Mouse (Mus musculus) kidney, embryonic 15.5 days (tissue): ENCODE measurements around the gene Plxnc1. TPM values are rescaled to one million over a fixed set of nuclear protein-coding genes. Genes with fewer than 3 reads are reported as not detected.

Source experiments
- ATAC-seq: fragments of 200-750 bp; cut with Nextera tagmentation; replicated peaks from 2 replicates; pipeline ENCODE4 v1.8.0; 2017; ENCODE audit warnings: moderate TSS enrichment; ENCODE audit not compliant: low FRiP score
- H3K27ac ChIP-seq: fragments of 300-500 bp; sonication (generic); 2 replicates; pipeline ENCODE4 v1.5.1; 2015; ENCODE audit warnings: mild to moderate bottlenecking, inconsistent platforms
- H3K27me3 ChIP-seq: fragments of 300-500 bp; sonication (generic); 2 replicates; pipeline ENCODE4 v1.6.1; 2015; ENCODE audit warnings: inconsistent platforms
- H3K36me3 ChIP-seq: fragments of 300-500 bp; sonication (generic); 2 replicates; pipeline ENCODE4 v1.6.1; 2015; ENCODE audit warnings: inconsistent platforms
- H3K4me1 ChIP-seq: fragments of 300-500 bp; sonication (generic); 2 replicates; pipeline ENCODE4 v1.6.1; 2015; ENCODE audit warnings: inconsistent platforms
- H3K4me2 ChIP-seq: fragments of 300-500 bp; sonication (generic); 2 replicates; pipeline ENCODE4 v1.6.1; 2015; ENCODE audit warnings: moderate library complexity, mild to moderate bottlenecking, inconsistent platforms
- H3K4me3 ChIP-seq: fragments of 300-500 bp; sonication (generic); replicated peaks from 2 replicates; pipeline ENCODE4 v1.5.1; 2015; ENCODE audit warnings: mild to moderate bottlenecking, inconsistent platforms
- H3K9ac ChIP-seq: fragments of 300-500 bp; sonication (generic); 2 replicates; pipeline ENCODE4 v1.6.1; 2015; ENCODE audit warnings: mild to moderate bottlenecking, inconsistent platforms
- H3K9me3 ChIP-seq: fragments of 300-500 bp; sonication (generic); replicated peaks from 2 replicates; pipeline ENCODE4 v1.6.1; 2016; ENCODE audit warnings: inconsistent platforms
- WGBS: fragments of 180-500 bp; shearing (Covaris S2); methylation state at CpG from one replicate; pipeline ENCODE4 v1.1.7; 2015; ENCODE audit warnings: mixed read lengths; 5-methylcytosine and 5-hydroxymethylcytosine counted together
- polyA plus RNA-seq: library from polyadenylated mRNA; unstranded; fragments of >200 nt; fragmentation: Nextera tagmentation; extraction: Ambion mirVana; gene quantifications from 2 replicates; pipeline ENCODE4 v1.2.1, GENCODE M21; 2015

Plxnc1 gene
- polyA plus RNA-seq, 1 experiment from 2014 or later, result 1.8 TPM

DNA sequence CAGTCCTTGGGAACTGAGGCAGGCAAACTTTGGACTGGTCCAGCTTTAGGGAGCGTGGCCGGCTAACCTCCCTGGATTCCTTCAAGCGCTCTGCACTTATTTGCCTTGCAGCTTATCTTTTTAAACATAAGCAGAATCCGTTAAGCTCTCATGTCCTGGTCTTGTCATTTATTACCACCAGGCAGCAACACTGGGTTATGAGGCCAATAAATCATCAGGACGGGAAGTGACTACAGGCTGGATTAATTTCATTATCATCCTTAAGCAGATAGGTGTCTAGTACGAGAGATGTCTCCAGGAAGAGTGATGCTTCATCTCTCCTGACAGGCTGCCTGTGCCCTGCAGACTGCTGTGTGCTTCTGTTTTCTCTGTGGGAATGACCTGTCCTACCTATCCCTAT, 136.4 kb downstream of the Plxnc1 start:
- H3K9ac ChIP-seq, result no peak overlapping the region

DNA sequence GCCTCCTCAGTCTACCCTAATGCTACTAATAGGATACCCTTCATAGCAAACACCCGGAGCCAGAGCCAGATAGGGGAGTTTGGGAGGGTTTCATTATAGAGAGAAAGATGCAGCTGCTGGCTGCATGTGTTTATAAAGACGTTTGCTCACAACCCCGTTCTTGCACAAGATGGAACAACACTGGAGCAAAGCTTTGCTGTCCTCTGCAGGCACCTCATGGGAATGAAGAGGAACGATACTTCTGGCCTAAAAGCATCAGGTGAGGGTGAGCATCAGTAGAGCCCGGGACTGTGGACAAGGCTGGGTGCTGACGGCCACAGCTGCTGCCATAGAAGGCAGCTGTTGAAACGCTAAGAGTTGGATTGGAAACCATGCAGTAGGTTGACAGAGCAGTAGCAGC, 137.3 kb downstream of the Plxnc1 start:
- no peak overlapping the region for H3K4me2 ChIP-seq
- 67% methylated on average over 7 of the region's 7 CpGs for WGBS
- ATAC-seq, result no peak
- no peaks in the 10 kb centered on the region for H3K9me3 ChIP-seq
- H3K27ac ChIP-seq, result no peak overlapping the region
- H3K36me3 ChIP-seq, result no peaks in the 10 kb centered on the region
- peaks cover 13% of the 10 kb centered on the region; the same call in 1 of the 2 replicates for H3K4me1 ChIP-seq
- no peak overlapping the region for H3K9ac ChIP-seq
- H3K4me3 ChIP-seq, result no peak overlapping the region
- H3K27me3 ChIP-seq, result no peaks in the 10 kb centered on the region

More for the DNA sequence above, 136.4 kb downstream of the Plxnc1 start:
- no peak for ATAC-seq
- no peak overlapping the region for H3K27ac ChIP-seq
- no peak overlapping the region for H3K4me2 ChIP-seq
- H3K36me3 ChIP-seq, result no peaks in the 10 kb centered on the region
- WGBS, result 28% methylated on average over 6 of the region's 6 CpGs
- H3K4me1 ChIP-seq, result peaks cover 22% of the 10 kb centered on the region; the same call in 1 of the 2 replicates
- no peaks in the 10 kb centered on the region for H3K27me3 ChIP-seq
- H3K4me3 ChIP-seq, result no peak overlapping the region
- H3K9me3 ChIP-seq, result no peaks in the 10 kb centered on the region

DNA sequence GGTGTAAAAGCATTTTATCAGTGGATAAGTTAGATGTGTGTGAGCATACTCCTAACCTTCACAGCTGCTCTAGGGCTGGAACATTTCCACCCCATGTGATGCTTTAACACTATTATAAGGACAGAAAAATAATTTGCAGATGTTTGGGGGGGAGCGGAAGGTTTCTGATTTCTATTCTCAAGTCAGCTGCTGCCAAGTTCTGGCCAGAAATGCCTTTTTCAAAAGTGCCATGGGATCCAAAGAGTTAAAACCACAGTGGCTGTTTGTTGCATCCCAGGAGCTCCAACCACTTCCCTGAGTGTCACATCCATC, 139.8 kb downstream of the Plxnc1 start:
- Histone ChIP-seq H3K4me3 (no peak overlapping the region), H3K36me3 (no peaks in the 10 kb centered on the region), H3K9me3 (no peaks in the 10 kb centered on the region), H3K27me3 (no peaks in the 10 kb centered on the region), H3K4me2 (no peak overlapping the region), H3K9ac (no peak overlapping the region), H3K4me1 (peaks cover 8% of the 10 kb centered on the region; the same call in 1 of the 2 replicates), H3K27ac (no peak overlapping the region)
- WGBS, result 95% methylated on average over 1 of the region's 1 CpGs
- no peak for ATAC-seq

DNA sequence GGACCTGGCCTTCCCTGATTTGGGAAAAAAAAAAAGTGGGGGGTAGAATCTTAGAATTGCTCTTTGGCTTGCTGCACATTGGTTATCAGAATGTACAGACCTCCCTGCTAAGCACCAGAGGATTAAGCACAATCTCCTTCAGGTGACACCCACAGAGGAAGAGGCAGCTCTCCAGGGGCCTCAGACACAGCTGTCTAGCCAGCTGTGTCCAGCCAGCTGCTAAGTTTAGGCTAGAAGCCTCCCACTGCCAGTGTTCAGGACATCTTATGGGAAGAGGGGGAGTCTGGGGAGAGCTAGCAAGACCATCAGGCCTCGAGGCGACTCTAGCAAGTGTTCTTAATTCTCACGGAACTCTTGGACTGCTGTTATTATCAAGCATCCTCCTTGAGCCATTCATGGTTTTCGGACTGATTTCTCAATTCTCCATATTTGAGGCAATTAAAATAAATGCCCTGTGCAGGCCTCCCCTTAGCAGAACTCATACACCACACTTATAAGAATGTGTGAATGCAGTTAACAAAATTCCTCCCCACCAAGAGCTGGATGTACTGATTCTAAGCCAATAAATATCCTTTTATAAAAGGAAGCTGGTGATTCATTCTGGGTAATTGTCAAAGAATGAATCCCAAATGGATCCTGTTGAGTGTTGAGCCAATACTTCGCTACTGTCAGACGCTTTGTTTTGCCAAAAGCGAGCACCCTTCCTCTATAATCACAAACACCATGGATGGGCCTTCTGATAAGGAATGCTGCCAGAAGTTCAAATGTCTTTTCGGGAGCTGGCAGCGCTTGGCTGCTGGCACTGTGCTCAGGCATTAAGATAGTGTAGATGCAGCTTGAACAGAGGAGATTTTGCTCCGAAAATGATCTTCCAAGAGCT, 140.4 kb downstream of the Plxnc1 start:
- Histone ChIP-seq H3K4me3 (no peak overlapping the region), H3K4me2 (no peak overlapping the region), H3K9me3 (no peaks in the 10 kb centered on the region), H3K9ac (no peak overlapping the region), H3K4me1 (peaks cover 12% of the 10 kb centered on the region; the same call in 1 of the 2 replicates), H3K27ac (no peak overlapping the region), H3K36me3 (no peaks in the 10 kb centered on the region), H3K27me3 (no peaks in the 10 kb centered on the region)
- ATAC-seq, result no peak
- 85% methylated on average over 10 of the region's 10 CpGs for WGBS

DNA sequence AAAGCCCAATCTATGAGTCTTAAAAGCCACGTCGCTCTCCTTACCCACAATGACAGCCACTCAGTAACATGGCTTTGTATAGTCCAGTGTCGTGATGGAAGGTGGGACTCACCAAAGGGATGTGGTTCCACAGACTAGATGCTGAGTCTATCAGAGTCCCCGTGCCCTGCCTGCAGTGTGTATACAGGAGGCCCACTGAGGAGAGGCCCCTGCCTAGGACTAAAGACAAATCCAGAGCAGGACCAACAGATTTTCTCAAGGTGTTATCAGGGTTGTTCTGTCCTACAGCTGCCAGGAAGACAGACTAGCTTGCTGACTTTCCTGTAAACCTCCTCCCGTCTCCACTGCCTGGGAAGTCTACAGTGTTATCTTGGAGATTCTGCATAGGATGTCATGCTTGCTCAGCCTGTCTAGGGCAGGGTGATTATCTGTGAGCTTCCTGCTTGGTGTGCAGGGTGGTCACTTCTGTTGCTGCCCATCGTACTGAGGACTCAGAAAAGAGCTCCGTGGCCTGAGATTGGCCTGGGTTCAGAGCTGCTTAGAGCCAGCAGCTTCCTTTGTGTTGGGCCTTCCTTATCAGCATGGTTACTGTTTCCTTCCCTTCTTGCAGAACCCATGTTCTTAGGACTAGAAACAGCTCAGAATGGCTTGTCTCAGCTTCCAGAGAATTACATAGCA, 143.8 kb downstream of the Plxnc1 start:
- no peak for ATAC-seq
- 0 out of 2 replicates have a peak, but pooled peaks cover 8% of the 10 kb centered on the region for H3K4me1 ChIP-seq
- WGBS, result 81% methylated on average over 7 of the region's 7 CpGs
- no peak overlapping the region for H3K4me2 ChIP-seq
- H3K27me3 ChIP-seq, result no peaks in the 10 kb centered on the region
- H3K9ac ChIP-seq, result no peak overlapping the region
- no peak overlapping the region for H3K27ac ChIP-seq
- 0 out of 2 replicates have a peak, but pooled peaks cover 1% of the 10 kb centered on the region for H3K36me3 ChIP-seq
- H3K4me3 ChIP-seq, result no peak overlapping the region
- no peaks in the 10 kb centered on the region for H3K9me3 ChIP-seq

GRCm38 (mm10) chr10:94799485-94800239, 145.0 kb downstream of the Plxnc1 start:
- Histone ChIP-seq H3K4me1 (0 out of 2 replicates have a peak, but pooled peaks cover 8% of the 10 kb centered on the region), H3K36me3 (0 out of 2 replicates have a peak, but pooled peaks cover 6% of the 10 kb centered on the region), H3K9me3 (no peaks in the 10 kb centered on the region), H3K27me3 (no peaks in the 10 kb centered on the region), H3K9ac (no peak overlapping the region), H3K4me3 (no peak overlapping the region), H3K27ac (no peak overlapping the region), H3K4me2 (no peak overlapping the region)
- 30% methylated on average over 2 of the region's 2 CpGs for WGBS
- ATAC-seq, result peak; percentile 79

DNA sequence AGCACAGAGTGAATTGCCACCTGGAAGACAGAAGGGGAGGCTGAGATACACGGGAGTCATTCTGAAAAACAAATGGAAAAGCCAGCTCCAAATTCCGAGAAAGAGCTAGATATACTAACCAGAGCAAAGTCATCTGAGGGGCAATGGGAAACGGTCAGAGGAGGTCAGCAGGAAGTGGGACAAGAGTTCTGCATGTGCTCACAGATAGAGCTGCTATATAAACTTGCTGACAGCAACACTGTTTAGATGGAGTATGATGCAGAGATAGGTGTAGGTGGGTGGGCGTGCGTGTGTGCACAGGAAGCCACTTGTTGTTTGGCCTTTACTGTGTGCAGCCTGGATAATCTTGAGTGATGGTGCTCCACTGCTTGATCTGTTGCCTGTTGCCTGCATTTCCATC, 146.5 kb downstream of the Plxnc1 start:
- H3K4me3 ChIP-seq, result no peak overlapping the region
- H3K4me2 ChIP-seq, result no peak overlapping the region
- H3K27ac ChIP-seq, result no peak overlapping the region
- H3K9me3 ChIP-seq, result no peaks in the 10 kb centered on the region
- H3K4me1 ChIP-seq, result 0 out of 2 replicates have a peak, but pooled peaks cover 8% of the 10 kb centered on the region
- no peak for ATAC-seq
- 0 out of 2 replicates have a peak, but pooled peaks cover 6% of the 10 kb centered on the region for H3K36me3 ChIP-seq
- 67% methylated on average over 5 of the region's 5 CpGs for WGBS
- H3K27me3 ChIP-seq, result no peaks in the 10 kb centered on the region
- H3K9ac ChIP-seq, result no peak overlapping the region

DNA sequence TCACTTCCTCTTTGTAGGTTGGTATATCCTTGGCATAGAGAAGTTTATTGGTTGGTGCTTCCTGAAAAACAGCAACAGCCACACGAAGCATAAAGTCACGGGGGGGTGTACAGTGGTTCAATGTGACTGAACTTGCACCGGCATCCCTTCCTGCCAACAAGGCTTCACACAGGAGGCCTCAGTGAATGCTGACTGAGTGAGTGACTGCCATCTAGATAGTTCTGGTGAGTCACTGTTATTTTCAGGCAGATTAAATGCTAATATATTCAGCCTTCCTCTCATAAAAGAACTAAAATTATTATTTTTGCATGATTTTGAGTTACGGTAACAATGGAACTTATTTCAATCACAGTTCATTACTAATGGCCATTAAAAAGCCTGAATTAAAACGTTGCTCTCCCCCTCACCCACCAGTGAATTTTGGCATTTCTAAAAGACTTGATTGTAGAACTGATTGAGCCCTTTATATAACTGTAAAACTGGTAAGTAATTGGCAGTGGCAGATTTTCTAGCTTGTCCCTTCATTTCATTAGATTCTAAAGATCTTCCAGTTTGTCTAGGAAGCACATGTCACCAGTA, 149.9 kb downstream of the Plxnc1 start:
- WGBS, result 86% methylated on average over 5 of the region's 5 CpGs
- 0 out of 2 replicates have a peak, but pooled peaks cover 6% of the 10 kb centered on the region for H3K4me1 ChIP-seq
- H3K36me3 ChIP-seq, result peaks cover 18% of the 10 kb centered on the region
- no peak overlapping the region for H3K9ac ChIP-seq
- no peaks in the 10 kb centered on the region for H3K9me3 ChIP-seq
- no peak overlapping the region for H3K27ac ChIP-seq
- H3K27me3 ChIP-seq, result no peaks in the 10 kb centered on the region
- H3K4me2 ChIP-seq, result no peak overlapping the region
- H3K4me3 ChIP-seq, result no peak overlapping the region
- no peak for ATAC-seq

DNA sequence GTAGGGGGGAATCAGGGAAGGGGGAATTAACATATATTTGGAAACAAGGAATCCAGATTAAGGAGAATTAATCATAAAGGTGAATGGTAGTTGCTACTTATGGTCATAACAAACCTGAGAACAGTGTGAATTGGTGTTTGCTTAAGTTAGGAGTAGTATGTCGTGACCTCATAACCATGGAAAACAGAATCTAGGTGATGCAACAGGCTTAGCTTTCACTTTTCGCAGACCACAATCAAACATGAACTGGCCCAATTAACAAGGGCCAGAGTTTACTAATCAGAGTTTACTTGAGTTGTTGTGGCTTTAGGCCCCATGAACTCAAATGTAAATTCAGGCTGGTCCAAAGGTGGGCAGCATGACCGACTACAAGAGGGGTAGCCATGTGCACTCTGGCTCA, 150.7 kb downstream of the Plxnc1 start:
- no peak for ATAC-seq
- H3K4me1 ChIP-seq, result no peaks in the 10 kb centered on the region

DNA sequence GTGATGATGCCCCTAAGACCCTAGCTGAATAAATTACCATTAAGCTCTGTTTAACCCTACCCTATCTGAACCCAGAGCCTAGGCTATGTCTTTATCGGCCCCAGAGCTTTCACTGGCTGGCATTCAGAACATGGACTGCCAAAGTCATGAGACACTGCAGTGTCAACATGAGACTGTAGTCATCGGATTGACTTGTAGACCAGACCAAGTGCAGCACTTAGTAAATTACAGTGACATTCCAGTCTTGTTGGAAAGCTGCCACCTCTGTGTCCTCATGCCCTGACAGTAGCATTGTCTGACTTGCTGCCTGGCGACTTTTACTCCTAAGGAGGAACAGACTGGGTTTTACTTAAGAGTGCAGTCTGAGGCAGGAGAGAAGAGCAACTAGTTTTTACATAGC, 155.4 kb downstream of the Plxnc1 start:
- Histone ChIP-seq H3K27ac (no peak overlapping the region), H3K4me3 (no peak overlapping the region), H3K4me1 (no peaks in the 10 kb centered on the region), H3K36me3 (peaks cover 22% of the 10 kb centered on the region), H3K4me2 (no peak overlapping the region), H3K9me3 (no peaks in the 10 kb centered on the region), H3K9ac (no peak overlapping the region), H3K27me3 (no peaks in the 10 kb centered on the region)
- WGBS, result 62% methylated on average over 3 of the region's 3 CpGs
- no peak for ATAC-seq

More for the DNA sequence above, 150.7 kb downstream of the Plxnc1 start:
- Histone ChIP-seq H3K4me2 (no peak overlapping the region), H3K4me3 (no peak overlapping the region), H3K9ac (no peak overlapping the region), H3K36me3 (peaks cover 18% of the 10 kb centered on the region), H3K9me3 (no peaks in the 10 kb centered on the region), H3K27ac (no peak overlapping the region), H3K27me3 (no peaks in the 10 kb centered on the region)
- 95% methylated on average over 3 of the region's 3 CpGs for WGBS

DNA sequence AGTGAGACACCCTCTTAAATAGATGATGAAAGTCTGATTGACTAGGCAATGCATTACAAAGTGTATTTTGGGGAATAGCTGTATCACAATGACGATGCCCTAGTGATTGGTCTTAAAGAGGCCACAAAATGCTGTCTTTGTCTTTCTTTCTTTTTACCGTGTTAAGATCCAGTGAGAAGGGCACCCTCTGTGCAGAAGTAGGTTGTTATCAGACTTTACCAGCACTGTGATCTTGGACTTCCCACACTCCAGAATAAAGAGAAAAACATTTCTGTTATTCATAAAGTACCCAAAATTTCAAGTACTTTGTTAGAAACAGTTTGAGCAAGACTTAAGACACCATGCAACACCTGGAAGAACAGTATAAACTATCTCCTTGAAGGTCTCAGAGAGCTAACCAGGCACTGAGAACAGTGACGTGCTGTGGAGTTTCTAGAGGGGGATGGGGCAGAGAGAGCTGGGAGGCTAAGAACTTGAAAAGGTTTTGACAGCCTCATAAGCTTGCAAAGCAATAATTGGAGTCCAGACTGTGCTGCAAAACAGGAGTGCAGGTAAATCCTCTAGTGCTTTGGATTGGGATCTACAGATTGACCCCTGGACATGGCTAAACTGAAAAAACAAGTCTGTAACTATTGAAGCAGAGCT, 163.9 kb downstream of the Plxnc1 start:
- no peaks in the 10 kb centered on the region for H3K4me1 ChIP-seq
- no peaks in the 10 kb centered on the region for H3K9me3 ChIP-seq
- H3K9ac ChIP-seq, result no peak overlapping the region
- H3K36me3 ChIP-seq, result peaks cover 9% of the 10 kb centered on the region
- H3K4me3 ChIP-seq, result no peak overlapping the region
- ATAC-seq, result no peak
- no peak overlapping the region for H3K27ac ChIP-seq
- WGBS, result 84% methylated on average over 3 of the region's 3 CpGs
- no peak overlapping the region for H3K4me2 ChIP-seq
- no peaks in the 10 kb centered on the region for H3K27me3 ChIP-seq
